Mouse (Mus musculus): ENCODE data around the gene Rlim. TPM values are rescaled to one million over a fixed set of nuclear protein-coding genes. Genes with fewer than 3 reads are reported as not detected.

The Rlim gene
- polyA plus RNA-seq (2015; fragmentation: Nextera tagmentation; extraction: Ambion mirVana): 33.3 and 36.3 TPM in 2 replicates

DNA sequence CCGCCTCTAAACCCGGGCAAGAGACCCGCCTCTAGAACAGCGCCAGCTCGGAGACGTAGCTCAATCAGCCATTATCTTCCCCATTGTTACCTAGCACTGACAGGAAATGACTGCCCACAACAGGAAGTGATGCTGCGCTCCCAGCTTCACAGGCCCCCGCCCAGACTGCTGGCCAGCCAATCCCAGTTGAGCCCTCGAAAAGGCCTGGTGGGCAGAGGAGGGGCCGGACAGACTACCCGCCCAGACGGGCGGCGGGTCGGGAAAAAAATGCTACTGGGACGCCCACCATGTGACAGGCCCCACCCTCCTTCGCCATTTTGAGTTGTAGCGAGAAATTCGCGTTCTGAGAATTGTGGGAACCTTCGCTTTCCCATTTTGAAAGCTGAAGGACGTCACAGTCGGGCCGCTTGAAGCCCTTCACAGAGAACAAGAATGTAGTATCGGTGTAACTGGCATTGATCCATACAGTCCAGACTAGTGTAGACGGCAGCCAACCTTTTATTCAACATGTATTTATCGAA lies at the start of gene Rlim:
Gene Rlim (minus strand): TSS at position 116 of the 521 bp plus-strand sequence.
- peaks cover 28% of the 10 kb centered on the region; the same call in 1 of the 2 replicates for H3K27me3 ChIP-seq
- 0 out of 2 replicates have a peak, but pooled peaks cover 7% of the 10 kb centered on the region for H3K4me1 ChIP-seq (replicated peaks)
- peak; percentile 100 for ATAC-seq
- H3K36me3 ChIP-seq: peaks cover 8% of the 10 kb centered on the region; the same call in 1 of the 2 replicates
- 31% methylated on average over 27 of the region's 27 CpGs for WGBS
- H3K4me3 ChIP-seq (replicated peaks): peak within 1 kb of the TSS; percentile 76
- peak within 1 kb of the TSS; percentile 59 for H3K4me2 ChIP-seq (replicated peaks)
- H3K9ac ChIP-seq (replicated peaks): peak within 1 kb of the TSS; percentile 88
- H3K9me3 ChIP-seq: no peaks in the 10 kb centered on the region
- H3K27ac ChIP-seq: peak within 1 kb of the TSS; percentile 89

DNA sequence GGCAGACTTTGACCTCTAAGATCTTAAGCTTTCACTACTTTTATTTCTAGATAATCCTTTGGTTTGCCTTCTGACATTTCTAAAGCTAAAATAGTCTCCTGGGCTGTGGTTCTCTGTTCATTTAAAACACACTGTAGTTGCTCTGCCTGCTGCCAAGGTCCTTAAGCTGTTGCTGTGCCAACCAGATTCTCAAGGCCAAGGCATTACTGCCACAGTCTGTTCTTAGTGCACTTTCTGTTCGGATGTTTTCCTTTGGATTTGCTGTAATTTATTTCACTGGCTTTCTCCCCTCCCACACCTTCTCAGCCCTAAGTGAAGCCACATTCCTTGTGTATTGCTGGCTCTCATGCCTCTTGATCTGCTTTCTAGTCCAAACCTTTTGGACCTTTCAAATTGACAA lies 36.1 kb upstream of the Rlim start:
- peaks cover 43% of the 10 kb centered on the region for H3K27me3 ChIP-seq
- 48% methylated on average over 1 of the region's 1 CpGs for WGBS

DNA sequence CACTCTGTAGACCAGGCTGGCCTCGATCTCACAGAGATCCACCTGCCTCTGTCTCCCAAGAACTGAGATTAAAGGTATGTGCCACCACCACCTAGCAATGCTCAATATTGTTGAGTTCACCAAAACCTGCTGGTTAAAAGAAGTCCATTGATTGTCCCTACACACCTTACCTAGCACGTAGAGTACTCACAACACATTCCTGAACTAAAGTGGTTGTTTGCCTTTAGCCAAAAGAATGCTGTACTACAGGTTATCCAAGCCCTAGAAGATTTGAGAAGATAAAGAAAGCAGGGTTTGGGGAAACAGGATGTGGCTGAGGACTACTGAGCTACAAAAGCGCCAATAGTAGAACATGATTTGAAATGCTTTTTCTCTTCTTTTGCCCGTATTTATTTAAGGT lies 34.0 kb upstream of the Rlim start:
- Histone ChIP-seq H3K4me1 (replicated peaks) (no peaks in the 10 kb centered on the region), H3K4me3 (replicated peaks) (no peak overlapping the region), H3K9me3 (no peaks in the 10 kb centered on the region), H3K9ac (replicated peaks) (no peak overlapping the region), H3K27ac (no peak overlapping the region), H3K27me3 (peaks cover 43% of the 10 kb centered on the region), H3K36me3 (no peaks in the 10 kb centered on the region), H3K4me2 (replicated peaks) (no peak overlapping the region)
- 95% methylated on average over 4 of the region's 4 CpGs for WGBS
- ATAC-seq: no peak

More for the DNA sequence above, 36.1 kb upstream of the Rlim start:
- Histone ChIP-seq H3K9ac (replicated peaks) (no peak overlapping the region), H3K4me3 (replicated peaks) (no peak overlapping the region), H3K4me2 (replicated peaks) (no peak overlapping the region), H3K36me3 (no peaks in the 10 kb centered on the region), H3K9me3 (no peaks in the 10 kb centered on the region), H3K27ac (no peak overlapping the region), H3K4me1 (replicated peaks) (no peaks in the 10 kb centered on the region)
- no peak for ATAC-seq

DNA sequence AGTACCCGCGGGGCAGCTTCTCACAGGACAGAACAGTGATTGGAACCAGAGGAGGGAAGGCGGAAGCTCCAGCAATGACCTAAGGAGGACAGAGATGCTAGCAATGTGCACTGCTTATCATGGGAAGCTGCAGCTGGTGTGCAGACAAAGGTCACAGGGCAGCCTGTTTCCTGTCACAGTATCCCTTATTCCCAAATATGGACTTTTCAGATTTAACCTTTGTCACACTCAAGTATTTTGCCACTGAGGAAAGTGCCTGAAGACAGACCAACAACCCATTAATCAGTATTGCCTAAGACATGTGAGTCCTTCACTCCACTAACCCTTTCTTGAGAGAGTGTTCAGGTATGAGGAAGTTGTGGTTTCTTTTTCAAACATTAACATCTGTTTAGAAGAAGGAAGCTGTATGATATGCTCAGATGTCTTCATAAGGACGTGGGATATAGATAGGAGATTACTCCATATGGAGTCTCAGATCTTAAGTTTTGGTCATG lies 32.3 kb upstream of the Rlim start:
- H3K4me2 ChIP-seq (replicated peaks): no peak overlapping the region
- H3K27ac ChIP-seq: no peak overlapping the region
- H3K9me3 ChIP-seq: no peaks in the 10 kb centered on the region
- H3K36me3 ChIP-seq: no peaks in the 10 kb centered on the region
- H3K4me3 ChIP-seq (replicated peaks): no peak overlapping the region
- 68% methylated on average over 4 of the region's 4 CpGs for WGBS
- no peak overlapping the region for H3K9ac ChIP-seq (replicated peaks)
- no peak for ATAC-seq
- H3K4me1 ChIP-seq (replicated peaks): no peaks in the 10 kb centered on the region
- peaks cover 47% of the 10 kb centered on the region for H3K27me3 ChIP-seq

DNA sequence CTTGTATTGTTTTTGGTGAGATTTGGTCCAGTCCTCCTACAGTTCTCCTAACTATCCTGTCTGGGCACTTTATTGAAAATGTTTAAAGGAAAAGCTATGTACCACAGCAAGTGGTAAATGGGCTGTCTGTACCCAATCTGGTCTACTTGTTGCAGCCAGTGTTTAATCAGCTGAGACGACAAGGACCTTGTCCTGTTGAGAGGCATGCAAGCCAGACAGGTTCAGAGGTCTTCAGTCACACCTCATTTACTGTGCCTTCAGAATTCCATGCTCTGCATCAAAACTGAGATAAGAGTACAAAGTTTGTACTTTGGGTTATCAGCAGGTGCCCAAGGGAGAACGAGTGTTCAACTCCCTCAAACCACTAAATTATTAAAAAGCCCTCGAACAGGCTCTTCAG lies 13.7 kb upstream of the Rlim start:
- no peaks in the 10 kb centered on the region for H3K4me1 ChIP-seq (replicated peaks)
- peaks cover 46% of the 10 kb centered on the region; the same call in 1 of the 2 replicates for H3K27me3 ChIP-seq
- H3K9me3 ChIP-seq: no peaks in the 10 kb centered on the region
- ATAC-seq: no peak
- no peak overlapping the region for H3K27ac ChIP-seq
- H3K4me2 ChIP-seq (replicated peaks): no peak overlapping the region
- WGBS: 71% methylated on average over 3 of the region's 3 CpGs
- H3K36me3 ChIP-seq: no peaks in the 10 kb centered on the region
- H3K4me3 ChIP-seq (replicated peaks): no peak overlapping the region
- no peak overlapping the region for H3K9ac ChIP-seq (replicated peaks)

DNA sequence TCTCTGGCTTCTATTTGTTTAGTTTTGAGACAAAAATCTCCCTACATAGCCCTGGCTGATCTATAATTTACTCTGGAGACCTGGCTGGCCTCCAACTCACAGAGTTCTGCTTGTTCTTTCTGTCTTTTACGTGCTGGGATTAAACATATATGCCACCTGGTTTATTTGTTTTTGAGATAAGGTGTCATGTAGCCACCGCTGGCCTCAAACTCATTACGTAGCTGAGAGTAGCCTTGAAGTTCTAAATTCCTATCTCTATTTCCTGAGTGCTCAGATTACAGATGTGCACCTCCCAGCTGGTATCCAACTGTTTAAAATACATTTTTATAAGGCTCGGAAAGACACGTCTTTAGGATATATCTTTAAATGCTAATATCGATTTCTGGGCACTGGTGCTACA lies 12.8 kb upstream of the Rlim start:
- no peak overlapping the region for H3K9ac ChIP-seq (replicated peaks)
- no peaks in the 10 kb centered on the region for H3K4me1 ChIP-seq (replicated peaks)
- H3K4me2 ChIP-seq (replicated peaks): no peak overlapping the region
- no peaks in the 10 kb centered on the region for H3K36me3 ChIP-seq
- H3K27ac ChIP-seq: no peak overlapping the region
- WGBS: 81% methylated on average over 6 of the region's 6 CpGs
- H3K27me3 ChIP-seq: peaks cover 49% of the 10 kb centered on the region; the same call in 1 of the 2 replicates
- no peak overlapping the region for H3K4me3 ChIP-seq (replicated peaks)
- no peaks in the 10 kb centered on the region for H3K9me3 ChIP-seq
- no peak for ATAC-seq

DNA sequence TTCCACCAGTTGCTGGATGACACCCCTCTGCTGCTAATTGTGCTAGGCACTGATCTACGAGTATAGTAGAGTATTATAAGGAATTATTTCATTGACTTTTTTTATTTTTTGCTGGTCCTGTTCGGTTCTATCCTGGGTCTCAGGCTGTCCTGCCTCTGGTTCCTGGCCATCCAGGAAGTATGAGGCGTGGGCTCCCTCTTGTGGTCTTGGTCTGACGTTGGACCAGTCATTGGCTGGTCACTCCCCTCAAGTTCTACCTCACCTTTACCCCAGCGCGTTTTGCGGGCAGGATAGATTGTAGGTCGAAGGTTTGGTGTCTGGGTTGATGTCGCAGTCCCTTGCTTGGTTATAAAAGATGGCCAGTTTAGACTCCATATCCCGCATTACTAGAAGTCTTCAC lies 10.6 kb upstream of the Rlim start:
- Histone ChIP-seq H3K36me3 (no peaks in the 10 kb centered on the region), H3K4me3 (replicated peaks) (no peak overlapping the region), H3K4me1 (replicated peaks) (no peaks in the 10 kb centered on the region), H3K4me2 (replicated peaks) (no peak overlapping the region), H3K9ac (replicated peaks) (no peak overlapping the region), H3K27ac (no peak overlapping the region), H3K9me3 (no peaks in the 10 kb centered on the region), H3K27me3 (peaks cover 53% of the 10 kb centered on the region)
- WGBS: 39% methylated on average over 10 of the region's 10 CpGs
- ATAC-seq: no peak

DNA sequence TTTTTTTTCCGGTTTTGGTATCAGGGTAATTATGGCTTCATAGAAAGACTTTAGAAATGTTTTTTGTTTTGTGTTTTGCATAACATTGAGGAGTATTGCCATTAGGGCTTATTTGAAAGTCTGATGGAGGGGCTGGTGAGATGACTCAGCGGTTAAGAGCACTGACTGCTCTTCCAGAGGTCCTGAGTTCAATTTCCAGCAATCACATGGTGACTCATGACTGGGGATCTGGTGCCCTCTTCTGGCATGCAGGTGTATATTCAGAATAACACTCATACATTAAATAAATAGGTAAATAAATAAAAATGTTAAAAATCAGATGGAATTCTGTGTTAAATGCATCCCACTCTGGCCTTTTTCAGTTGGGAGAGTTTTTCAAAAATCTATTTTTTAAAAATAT lies 9.3 kb upstream of the Rlim start:
- peaks cover 60% of the 10 kb centered on the region for H3K27me3 ChIP-seq
- 0 out of 2 replicates have a peak, but pooled peaks cover 2% of the 10 kb centered on the region for H3K4me1 ChIP-seq (replicated peaks)
- H3K36me3 ChIP-seq: no peaks in the 10 kb centered on the region
- no peaks in the 10 kb centered on the region for H3K9me3 ChIP-seq
- no peak for ATAC-seq
- no peak overlapping the region for H3K4me3 ChIP-seq (replicated peaks)
- H3K9ac ChIP-seq (replicated peaks): no peak overlapping the region
- 62% methylated on average over 2 of the region's 2 CpGs for WGBS
- H3K4me2 ChIP-seq (replicated peaks): no peak overlapping the region
- no peak overlapping the region for H3K27ac ChIP-seq

DNA sequence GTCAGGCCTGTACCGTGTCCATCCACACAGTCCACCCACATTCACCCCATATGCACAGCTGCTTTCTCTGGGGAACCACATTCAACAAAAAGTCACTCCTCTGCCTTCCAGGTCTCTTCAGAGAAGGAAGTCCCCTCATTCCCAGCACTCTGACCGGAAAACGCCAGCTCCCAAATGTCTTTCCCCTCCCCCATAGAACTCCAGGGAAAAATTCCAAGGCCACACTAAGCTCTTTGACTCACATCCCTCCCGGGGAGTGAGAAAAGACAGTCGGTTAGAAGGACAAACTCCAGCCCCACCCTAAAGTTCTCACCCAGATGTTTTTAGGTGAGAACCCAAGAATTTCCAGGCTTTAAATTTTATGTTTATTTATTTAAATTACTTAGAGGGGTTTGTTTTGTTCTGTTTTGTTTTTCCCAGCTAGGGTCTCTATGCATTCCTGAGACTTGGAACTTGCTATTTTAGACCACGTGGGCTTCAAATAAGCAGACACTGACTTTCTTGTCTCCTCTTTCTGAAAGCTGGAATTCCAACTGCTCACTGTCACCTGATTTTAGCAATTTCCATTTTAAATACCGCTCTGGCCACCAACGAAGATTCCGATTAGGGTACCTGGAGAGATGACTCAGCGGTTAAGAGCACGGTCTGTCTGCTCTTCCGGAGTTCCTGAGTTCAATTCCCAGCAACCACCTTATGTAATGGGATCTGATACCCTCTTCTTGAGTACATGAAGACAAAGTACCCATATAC lies 6.3 kb upstream of the Rlim start:
- 29% methylated on average over 12 of the region's 12 CpGs for WGBS
- no peaks in the 10 kb centered on the region for H3K9me3 ChIP-seq
- no peak overlapping the region for H3K4me3 ChIP-seq (replicated peaks)
- no peak for ATAC-seq
- H3K27ac ChIP-seq: no peak overlapping the region
- no peaks in the 10 kb centered on the region for H3K36me3 ChIP-seq
- H3K4me1 ChIP-seq (replicated peaks): 0 out of 2 replicates have a peak, but pooled peaks cover 2% of the 10 kb centered on the region
- no peak overlapping the region for H3K4me2 ChIP-seq (replicated peaks)
- H3K27me3 ChIP-seq: peaks cover 56% of the 10 kb centered on the region
- no peak overlapping the region for H3K9ac ChIP-seq (replicated peaks)

DNA sequence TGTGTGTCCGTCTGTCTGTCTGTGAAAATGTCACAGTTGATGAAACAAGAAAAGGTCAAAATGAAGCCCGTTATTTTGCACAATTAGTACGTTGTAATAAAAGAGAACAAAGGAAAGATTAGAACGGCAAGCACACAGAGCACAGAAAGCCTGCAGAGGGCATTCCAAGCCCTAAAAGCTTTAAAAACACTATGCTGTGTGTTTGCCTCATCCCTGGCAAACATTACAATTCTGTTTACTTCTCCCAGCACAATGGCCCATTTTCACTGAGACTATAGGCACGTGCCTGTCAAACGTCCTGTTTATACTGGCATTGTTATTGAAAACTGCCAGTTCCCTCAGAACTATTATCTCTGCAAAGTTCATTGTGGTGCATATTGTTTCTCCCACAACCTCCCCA lies 5.1 kb upstream of the Rlim start:
- Histone ChIP-seq H3K27me3 (peaks cover 52% of the 10 kb centered on the region), H3K9ac (replicated peaks) (no peak overlapping the region), H3K36me3 (no peaks in the 10 kb centered on the region), H3K4me2 (replicated peaks) (no peak overlapping the region), H3K27ac (no peak overlapping the region), H3K4me3 (replicated peaks) (no peak overlapping the region), H3K9me3 (no peaks in the 10 kb centered on the region), H3K4me1 (replicated peaks) (0 out of 2 replicates have a peak, but pooled peaks cover 2% of the 10 kb centered on the region)
- ATAC-seq: no peak
- 18% methylated on average over 6 of the region's 6 CpGs for WGBS

DNA sequence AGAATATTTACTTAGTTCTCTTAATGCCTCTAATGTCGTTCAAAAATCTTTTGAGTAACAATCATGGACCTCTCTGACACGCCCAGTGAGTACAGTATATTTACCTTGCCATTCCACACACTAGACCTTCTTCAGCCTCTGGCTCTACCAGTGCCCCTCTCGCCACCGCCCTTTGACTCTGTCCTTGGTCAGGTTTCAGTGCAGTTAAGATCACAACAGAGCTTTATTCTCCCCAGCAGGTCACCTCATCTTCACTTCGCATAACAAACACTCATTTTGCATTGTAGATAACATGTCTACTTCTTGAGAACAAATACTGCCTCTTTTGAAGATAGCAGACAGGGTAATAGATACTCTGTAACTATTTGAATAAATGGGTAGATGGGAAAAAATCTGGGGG lies 3.9 kb upstream of the Rlim start:
- Histone ChIP-seq H3K27ac (no peak overlapping the region), H3K9ac (replicated peaks) (no peak overlapping the region), H3K9me3 (no peaks in the 10 kb centered on the region), H3K4me1 (replicated peaks) (0 out of 2 replicates have a peak, but pooled peaks cover 2% of the 10 kb centered on the region), H3K4me3 (replicated peaks) (no peak overlapping the region), H3K27me3 (peaks cover 53% of the 10 kb centered on the region), H3K36me3 (no peaks in the 10 kb centered on the region), H3K4me2 (replicated peaks) (no peak overlapping the region)
- WGBS: 36% methylated on average over 5 of the region's 5 CpGs
- ATAC-seq: no peak

DNA sequence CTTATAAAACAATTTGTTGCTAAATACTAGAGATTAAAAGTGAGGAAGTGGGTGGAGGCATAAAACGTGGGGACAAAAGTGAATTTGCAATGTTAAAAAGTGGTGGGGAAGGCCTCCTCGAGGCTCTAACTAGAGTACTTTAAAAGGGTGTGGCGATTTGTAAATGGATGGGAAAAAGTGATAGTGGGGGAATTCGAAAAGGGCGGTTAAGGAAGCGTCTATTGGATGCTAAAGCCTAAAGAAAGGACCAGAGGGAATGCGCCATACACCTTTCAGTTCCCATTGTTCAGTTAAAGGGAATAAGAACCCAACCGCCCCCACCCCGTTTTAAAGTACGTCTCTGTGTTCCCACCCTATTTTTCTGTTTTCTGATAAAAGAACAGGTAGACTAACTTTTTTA lies 722 bp upstream of the Rlim start:
- H3K4me1 ChIP-seq (replicated peaks): 0 out of 2 replicates have a peak, but pooled peaks cover 8% of the 10 kb centered on the region
- H3K9ac ChIP-seq (replicated peaks): no peak overlapping the region
- peaks cover 8% of the 10 kb centered on the region; the same call in 1 of the 2 replicates for H3K36me3 ChIP-seq
- no peak for ATAC-seq
- peak overlapping the region; percentile 47 for H3K4me2 ChIP-seq (replicated peaks)
- no peaks in the 10 kb centered on the region for H3K9me3 ChIP-seq
- H3K27me3 ChIP-seq: peaks cover 34% of the 10 kb centered on the region; the same call in 1 of the 2 replicates
- peak overlapping the region; percentile 89; the same call in 1 of the 2 replicates for H3K27ac ChIP-seq
- WGBS: 77% methylated on average over 10 of the region's 10 CpGs
- peak overlapping the region; percentile 76 for H3K4me3 ChIP-seq (replicated peaks)

All from midbrain, embryonic 13.5 days (tissue).